Mouse (Mus musculus): ENCODE data around the gene Arhgef25.

DNA sequence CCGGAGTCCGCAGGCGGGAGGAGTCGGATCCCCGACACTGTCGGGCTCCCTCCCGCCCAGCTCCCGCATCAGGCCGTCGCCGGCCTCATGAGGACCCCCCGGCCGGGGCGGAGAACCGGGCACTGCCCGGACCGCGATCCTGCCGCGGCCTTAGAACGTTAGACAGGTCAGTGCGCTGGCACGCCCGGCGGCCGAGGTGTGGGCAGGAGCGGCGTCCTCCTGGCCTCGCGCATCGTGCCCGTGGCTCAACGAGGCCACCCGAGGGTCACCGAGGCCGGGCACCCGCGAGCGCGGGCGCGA, 24.6 kb downstream of the Arhgef25 start:
- no peak for TF ChIP-seq POLR2A (IDR thresholded peaks at IDR 0.05; ENCODE audit: low read depth, low read length)
- no peak for TF ChIP-seq CTCF (IDR thresholded peaks at IDR 0.05; ENCODE audit: borderline replicate concordance, insufficient read depth, low read length)

Measured in embryonic fibroblast, embryonic 13.5 days (primary cell).